Mouse (Mus musculus) megakaryocyte progenitor cell, adult 5-6 weeks (primary cell): Measurements from ENCODE around the gene Enpp4. TPM values are rescaled to one million over a fixed set of nuclear protein-coding genes. Genes with fewer than 3 reads are reported as not detected.
A peak's percentile ranks its signal among the peaks of the same experiment; 100 is the strongest.

ENCODE experiments used
- ATAC-seq: replicated peaks from 2 replicates; pipeline ENCODE4 v1.8.0; 2016; ENCODE audit warnings: mild to moderate bottlenecking, moderate TSS enrichment, inconsistent platforms; ENCODE audit not compliant: poor library complexity
- total RNA-seq, 2 experiments: library from RNA; stranded (forward) in 1 of 2; stranded (reverse) in 1 of 2; fragments of 157-497, 149-512 nt in 1 of 2; fragments of 200-1000 nt in 1 of 2; gene quantifications; 2 replicates each; pipeline versions ENCODE4 v1.2.3 to v1.2.4; 2015 to 2017

Gene Enpp4
- total RNA-seq, 2 experiments from 2014 or later: 10.8 to 14.9 TPM

DNA sequence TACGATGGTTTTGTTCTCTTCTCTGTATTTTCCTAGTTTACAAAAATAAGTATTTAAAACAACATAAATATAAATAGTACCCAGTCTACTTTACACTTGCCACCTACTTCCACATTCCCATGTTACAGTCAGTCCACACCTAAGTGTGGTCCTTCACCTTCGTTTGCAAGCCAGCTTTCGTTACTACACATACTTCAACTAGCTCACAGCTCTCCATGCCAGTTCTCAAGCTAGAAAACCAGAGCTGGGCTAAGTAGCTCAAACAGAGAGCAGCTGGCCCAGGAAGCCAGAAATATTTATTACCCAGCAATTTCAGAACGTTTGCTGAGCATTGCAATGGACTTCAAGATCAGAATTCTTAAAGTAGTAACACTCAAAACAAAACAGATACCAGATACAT lies 5.1 kb downstream of the Enpp4 start:
- ATAC-seq: no peak

DNA sequence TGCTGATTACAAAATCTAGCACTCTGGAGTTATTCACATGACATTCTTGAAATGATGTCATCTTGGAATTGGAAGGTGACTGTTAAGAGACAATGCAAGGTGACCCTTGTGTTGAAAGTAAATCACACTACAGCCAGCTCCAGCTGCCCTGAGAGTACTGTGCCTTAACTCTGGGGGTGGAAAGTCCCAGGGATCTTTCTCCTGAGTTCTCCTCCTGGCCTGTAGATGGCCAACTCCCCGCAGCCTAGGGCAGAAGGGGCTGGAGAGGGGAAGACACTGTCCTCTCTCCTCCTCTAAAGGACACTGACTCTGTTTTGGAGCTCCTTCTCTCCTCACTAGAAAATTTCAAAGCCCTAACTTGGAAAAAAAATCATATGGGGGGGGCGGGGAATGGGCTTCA lies 14.1 kb downstream of the Enpp4 start:
- ATAC-seq: no peak

DNA sequence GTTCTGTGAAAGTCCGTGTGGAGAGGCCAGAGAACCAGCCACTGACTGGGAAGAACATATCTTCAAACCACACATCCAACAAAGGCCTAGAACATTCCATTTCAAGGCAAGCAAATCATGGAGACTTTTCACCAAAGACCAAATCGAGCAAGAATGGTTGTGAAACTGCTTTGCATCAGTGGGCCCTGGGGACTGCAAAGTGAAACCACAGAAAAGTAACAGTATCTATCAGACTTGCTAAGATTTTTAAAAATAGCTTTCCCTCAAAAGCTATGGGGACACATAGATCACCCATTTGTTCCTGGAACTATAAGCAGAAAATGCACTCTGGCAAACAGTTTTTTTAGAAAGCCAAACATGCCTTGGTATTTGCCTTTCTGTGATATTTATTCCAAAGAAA lies 14.7 kb downstream of the Enpp4 start:
- no peak for ATAC-seq

DNA sequence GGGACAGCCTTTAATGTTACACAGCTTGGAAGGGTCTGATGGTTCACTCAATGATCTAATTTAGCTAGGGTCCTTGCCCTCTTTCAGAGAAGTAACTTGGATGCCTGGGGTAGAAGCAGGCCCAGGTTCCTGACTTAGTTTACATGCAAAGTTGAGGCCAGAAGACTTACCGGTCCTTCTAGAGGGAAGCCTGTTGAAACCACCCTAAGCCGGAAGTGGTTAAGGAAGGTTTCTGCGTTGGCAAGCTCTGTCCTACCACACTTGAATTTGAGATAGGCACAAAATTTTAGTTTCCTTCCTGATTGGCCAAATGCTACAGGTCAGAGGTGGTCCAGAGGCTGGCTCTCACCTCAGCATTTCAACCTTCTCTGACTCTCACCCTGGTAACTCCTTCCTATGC lies 17.4 kb downstream of the Enpp4 start:
- peak; percentile 59 for ATAC-seq

DNA sequence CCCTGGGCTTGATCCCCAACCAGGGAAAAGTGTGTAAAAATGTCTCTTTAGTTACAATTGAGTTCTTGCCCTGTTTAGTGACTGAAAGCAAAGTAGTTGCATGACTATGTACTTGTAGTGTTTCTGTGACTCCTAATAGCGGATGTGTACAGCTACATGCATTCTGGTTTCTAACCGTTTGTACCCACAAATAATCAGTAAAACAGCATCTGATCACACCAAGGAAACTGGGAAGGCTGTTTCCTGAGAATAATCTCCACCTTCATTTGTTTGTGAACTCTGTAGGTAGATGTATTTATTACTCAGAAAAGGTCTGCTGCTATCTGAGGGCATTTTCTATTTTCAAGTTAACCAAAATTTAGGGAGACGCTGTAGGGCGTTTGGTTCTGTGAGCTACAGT lies 22.5 kb downstream of the Enpp4 start:
- ATAC-seq: peak; percentile 10; the same call in 1 of the 2 replicates

DNA sequence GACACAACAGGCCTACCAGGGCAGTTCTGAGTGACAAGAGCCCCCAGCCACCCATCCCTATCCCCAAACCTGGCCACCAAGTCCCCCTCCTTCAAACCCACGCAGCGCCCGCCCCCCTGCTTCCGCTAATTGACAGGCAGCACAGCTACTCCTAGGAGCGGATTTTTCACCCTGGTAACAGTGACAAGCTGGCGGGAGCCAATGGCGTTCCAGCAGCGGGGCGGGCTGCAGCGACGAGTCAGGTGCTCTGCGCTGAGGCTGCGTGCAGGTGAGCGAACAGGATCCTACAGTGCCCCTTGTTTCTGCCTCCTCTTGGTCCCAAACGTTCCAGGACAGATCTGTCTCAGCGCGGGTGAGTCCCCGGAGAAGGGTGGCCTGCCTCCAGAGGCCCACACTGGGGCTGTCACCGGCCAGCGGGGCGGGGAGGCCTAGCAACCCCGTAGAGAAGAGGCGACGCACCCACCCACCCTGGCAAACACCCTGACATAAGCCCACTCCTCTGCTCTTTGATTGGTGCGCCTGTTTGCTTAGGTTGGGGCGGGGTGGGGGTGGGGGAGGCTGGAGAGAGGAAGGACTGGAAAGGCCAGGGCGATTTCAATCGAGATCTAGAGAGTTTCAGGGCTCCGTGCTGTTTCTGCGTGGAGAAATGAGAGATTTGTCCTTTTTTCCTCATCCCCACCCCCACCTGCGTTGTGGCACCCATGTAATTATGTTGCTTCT lies 26.8 kb downstream of the Enpp4 start, which contains the start of gene Enpp5:
TSS of gene Enpp5 (plus strand) at position 183 of the 720 bp plus-strand sequence.
- peak; percentile 91 for ATAC-seq

DNA sequence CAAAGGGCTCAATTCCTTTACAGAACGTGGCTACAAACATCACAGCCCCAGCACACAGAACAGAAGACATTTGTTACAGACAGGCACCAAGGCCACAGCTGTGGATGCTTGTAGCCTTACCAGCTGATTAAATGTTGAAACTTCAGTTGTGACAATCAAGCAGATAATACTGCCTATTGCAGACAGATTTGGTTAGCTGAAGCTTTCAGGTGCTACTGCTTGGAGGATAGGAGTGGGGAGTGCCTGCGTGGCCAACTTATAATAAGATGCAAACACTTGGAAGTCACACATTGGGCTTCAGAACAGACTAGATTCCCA lies 27.8 kb downstream of the Enpp4 start:
- ATAC-seq: 0 out of 2 replicates have a peak, but pooled peaks have one; percentile 7

DNA sequence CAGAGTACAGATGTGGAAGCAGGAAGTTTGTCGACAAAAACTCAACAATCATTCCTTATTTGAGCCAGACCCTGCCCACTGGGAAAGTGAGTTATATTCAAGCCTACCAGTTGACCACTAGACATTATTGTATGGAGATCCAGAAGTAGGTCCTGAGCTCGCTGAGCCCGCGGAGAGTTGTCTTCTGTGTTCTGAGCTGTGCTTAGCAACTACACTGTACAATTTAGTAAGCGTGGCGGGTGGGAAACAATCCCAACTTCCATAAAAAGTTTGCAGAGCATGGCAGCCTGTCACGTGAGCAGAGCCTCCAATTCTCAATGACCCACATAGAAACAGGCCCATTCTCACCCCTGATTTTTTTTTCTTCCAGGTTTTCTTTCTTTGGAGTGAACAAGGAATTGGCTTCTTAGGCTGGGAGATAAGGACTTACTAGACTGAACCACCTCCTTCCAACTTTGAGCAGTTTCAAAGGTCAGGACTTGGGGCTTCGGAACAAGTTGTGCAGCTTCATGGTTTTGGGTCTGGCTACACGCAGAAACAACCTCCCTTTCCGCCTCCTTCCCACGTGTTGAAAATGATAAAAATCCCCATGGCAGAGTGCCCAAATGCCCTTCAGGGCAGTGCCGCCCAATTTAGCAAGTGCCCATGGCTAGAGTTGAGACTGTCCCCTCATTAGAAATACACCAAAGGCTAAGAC lies 28.3 kb downstream of the Enpp4 start:
- 0 out of 2 replicates have a peak, but pooled peaks have one; percentile 2 for ATAC-seq

DNA sequence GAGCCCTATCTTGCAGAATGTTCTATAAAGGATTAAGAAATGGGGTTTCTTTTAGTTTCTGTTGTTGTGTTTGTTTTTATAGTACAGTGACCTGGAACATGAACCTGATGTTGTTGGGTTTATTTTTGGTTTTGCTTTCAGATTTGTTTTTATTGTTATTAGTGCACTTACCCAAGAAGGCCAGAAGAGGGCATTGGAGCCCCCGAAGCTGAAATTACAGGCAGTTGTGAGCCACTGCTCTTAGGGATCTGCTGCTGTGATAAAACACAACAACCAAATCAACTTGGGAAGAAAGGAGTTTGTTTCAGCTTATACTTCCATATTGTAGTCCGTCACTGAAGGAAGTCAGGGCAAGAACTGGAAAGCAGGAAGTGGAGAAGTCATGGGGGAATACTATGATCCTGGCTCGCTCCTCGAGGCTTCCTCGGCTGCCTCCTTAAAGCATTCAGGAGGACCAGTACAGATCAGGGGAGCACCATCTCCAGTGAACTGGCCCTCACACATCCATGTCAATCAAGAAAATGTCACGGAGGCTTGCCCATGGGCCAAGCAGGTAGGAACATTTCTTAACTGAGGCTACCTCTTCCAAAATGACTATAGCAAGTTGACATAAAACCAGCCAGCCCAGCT lies 29.4 kb downstream of the Enpp4 start:
- ATAC-seq: peak; percentile 69

DNA sequence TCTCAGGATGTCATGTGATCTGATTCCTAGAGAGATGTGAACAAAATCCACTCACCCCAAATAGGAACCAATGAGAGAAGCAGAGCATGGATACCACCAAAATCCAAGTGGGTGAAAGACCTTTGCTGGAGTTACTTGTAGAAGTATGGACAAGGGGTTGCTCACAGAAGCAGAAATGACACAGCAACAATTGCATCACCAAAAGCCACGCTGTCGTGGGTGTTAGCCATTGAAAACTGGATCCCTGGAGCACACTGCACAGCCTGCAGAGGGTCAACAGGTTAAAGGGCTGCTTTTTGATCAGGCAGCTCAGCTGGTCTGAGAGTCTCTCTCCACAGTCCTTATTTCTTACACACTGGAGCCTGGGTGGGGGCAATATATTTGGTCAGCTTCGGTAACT lies 30.0 kb downstream of the Enpp4 start:
- no peak for ATAC-seq

DNA sequence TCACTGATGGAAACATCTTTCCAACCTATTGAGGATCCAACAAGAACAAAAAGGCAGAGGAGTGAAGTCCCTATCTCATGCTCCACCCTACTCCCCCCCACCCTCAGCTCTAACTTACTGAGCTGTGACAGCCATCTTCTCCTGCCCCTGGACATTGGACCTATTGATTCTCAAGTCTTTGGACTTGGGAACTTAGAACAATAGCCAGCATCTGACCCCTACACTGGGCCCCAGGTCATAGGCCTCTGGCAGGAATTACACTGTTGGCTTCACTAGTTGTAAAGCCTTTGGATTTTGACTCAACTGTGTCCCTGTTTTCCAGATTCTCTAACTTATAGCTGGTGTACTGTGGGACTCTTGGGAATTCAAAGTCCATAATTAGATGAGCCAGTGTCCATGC lies 33.9 kb downstream of the Enpp4 start:
- ATAC-seq: no peak

DNA sequence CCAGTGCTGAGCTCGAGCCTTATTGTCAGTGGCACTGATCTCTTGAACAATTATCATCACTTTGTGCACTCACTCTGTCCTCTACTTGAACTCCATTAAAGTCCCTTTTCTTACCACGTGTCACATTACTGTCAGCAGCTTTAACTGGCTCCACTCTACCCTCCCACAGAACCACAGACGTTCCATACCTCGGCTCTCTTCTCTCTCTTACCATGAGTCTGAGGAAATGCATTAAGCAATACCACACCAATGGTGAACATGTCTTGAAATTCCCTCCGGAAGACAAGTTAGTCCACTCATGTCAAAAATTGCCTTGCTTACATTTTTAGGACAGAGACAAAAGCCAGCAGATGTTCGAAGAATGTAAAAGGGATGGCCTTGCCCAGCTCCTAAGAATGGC lies 36.7 kb downstream of the Enpp4 start:
- ATAC-seq: peak; percentile 70

DNA sequence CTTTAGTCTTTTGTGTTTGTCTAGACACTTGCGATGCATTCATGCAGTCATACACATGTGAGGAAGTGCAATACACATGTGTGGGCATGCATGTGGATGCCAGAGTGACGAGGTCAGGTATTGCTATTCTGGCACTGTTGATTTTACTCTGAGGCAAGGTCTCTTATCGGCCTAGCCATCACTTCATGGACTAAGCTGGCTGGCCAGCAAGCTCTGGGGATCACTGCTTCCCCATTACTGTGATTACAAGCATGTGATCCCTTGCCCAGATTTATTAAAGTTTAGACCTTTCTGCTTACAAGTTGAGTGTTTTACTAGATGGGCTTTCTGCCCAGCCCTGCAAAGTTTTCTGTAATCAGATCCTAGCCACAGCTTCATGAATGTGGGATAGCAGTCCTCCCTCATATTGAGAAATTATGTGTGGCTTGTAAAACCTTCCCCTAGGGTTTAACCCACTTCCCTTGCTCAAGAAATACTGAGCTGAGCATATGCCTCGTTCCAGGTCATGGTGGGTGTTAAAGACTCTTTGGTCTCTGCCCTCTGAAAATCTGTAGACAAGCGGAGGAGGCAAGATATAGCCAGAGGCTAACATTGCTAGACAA lies 44.2 kb downstream of the Enpp4 start:
- 0 out of 2 replicates have a peak, but pooled peaks have one; percentile 18 for ATAC-seq

DNA sequence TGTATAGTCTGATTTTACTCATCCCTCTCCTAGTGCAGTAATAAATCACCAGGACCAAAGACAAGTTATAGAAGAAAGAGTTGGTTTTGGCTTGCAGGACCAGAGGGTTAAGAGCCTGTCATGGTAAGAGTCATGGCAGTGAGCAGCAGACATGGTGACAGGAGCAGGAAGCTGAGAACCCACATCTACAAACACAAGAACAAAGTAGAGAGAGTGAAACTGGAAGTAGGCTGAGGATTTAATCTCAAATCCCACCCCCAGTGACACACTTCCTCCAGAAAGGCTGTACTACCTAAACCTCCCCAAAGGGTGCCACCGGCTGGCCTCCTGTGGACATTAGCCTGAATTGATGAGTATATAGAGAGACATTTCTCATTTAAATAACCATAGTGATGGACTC lies 44.8 kb downstream of the Enpp4 start:
- peak; percentile 40 for ATAC-seq

DNA sequence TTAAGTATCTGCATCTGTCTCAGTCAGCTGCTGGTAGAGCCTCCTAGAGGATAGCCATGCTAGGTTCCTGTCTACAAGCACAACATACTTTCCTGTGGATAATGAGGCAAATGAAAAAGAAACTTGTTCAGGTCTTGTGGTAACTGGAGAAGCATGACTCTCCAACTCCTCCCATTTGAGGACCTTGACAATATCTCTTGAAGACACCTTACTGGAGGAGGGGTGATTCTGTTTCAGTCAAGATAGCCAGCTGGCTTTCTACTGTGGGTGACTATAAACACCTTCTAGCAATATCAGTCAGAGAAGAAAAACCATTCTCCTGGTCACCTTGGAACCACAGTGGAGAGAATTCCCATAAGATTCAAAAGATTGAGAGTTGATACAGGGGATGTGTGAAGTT lies 47.5 kb downstream of the Enpp4 start:
- ATAC-seq: peak; percentile 59

DNA sequence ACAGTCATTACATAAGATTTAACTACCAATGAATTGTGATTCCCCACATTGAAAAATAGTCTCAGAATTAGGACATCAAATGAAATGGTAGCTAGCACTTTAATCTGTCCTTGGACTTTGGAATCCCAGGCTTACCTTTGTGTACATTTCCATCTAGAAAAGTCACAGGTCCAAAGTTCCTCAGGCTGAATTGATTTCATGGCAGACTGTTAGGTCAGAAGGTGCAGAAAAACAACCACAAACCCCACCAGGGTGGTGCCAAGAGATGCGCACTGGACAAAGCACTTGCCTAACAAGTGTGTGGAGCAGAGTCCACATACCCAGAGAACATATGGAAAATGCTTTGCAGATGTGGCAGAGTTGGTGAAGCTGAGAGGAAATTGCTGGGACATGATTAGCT lies 48.5 kb downstream of the Enpp4 start:
- ATAC-seq: no peak

DNA sequence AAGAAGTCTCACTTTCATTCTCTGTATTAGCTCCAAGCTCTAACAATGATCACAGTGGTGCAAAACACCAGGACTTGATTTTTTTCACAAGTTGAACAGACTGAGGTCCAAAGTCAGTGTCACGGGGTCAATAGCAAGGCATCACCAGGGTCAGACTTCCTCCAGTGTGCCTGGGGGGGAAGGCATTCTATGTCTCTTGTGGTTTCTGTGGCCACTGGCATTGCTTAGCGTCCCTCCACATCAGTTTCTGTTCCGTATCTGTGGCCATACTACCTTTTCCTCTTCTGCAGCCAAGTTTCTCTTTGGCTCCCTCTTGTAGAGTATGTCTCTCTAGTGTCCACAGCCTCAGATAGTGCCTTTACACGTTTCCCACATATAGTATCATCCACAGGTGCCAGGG lies 52.2 kb downstream of the Enpp4 start:
- ATAC-seq: peak; percentile 99

Other genes with a start within 250 kb of the Enpp4 start
- gene Enpp5, start 27.0 kb downstream of the Enpp4 start, total RNA-seq (2015): 5.2 and 5.6 TPM in 2 replicates
- 9.1 and 12.2 TPM in 2 replicates for gene Enpp5, start 27.0 kb downstream of the Enpp4 start, total RNA-seq (2017)
- gene Clic5, start 82.8 kb upstream of the Enpp4 start, total RNA-seq (2015): 0.27 and 1.3 TPM in 2 replicates
- gene Clic5, start 82.8 kb upstream of the Enpp4 start, total RNA-seq (2017): 0.42 and 0.98 TPM in 2 replicates